Mouse (Mus musculus) heart, embryonic 10.5 days (tissue): ENCODE measurements around the gene Ahcyl2. TPM values are rescaled to one million over a fixed set of nuclear protein-coding genes. Genes with fewer than 3 reads are reported as not detected.
A peak's percentile ranks its signal among the peaks of the same experiment; 100 is the strongest.

ENCODE experiments used
- DNase-seq: peaks from one replicate; pipeline ENCODE4 v3.0.0-alpha.2; 2017; ENCODE audit warnings: low spot score
- H3K27ac ChIP-seq: fragments of 300-500 bp; sonication (generic); 2 replicates; pipeline ENCODE4 v1.5.1; 2016; ENCODE audit warnings: mild to moderate bottlenecking
- H3K27me3 ChIP-seq: fragments of 300-500 bp; sonication (generic); 2 replicates; pipeline ENCODE4 v1.6.1; 2016; ENCODE audit warnings: mild to moderate bottlenecking; ENCODE audit not compliant: poor library complexity, insufficient read depth, severe bottlenecking
- H3K36me3 ChIP-seq: fragments of 300-500 bp; sonication (generic); 2 replicates; pipeline ENCODE4 v1.6.1; 2016; ENCODE audit warnings: mild to moderate bottlenecking, moderate library complexity
- H3K4me1 ChIP-seq: fragments of 300-500 bp; sonication (generic); 2 replicates; pipeline ENCODE4 v1.6.1; 2016; ENCODE audit warnings: mild to moderate bottlenecking
- H3K4me3 ChIP-seq: fragments of 300-500 bp; sonication (generic); 2 replicates; pipeline ENCODE4 v1.5.1; 2016; ENCODE audit warnings: mild to moderate bottlenecking, moderate library complexity
- H3K9me3 ChIP-seq: fragments of 300-500 bp; sonication (generic); 2 replicates; pipeline ENCODE4 v1.6.1; 2016; ENCODE audit warnings: mild to moderate bottlenecking, moderate library complexity
- WGBS: fragments of 180-500 bp; shearing (Covaris S2); methylation state at CpG from one replicate; pipeline ENCODE4 v1.1.7; 2016; 5-methylcytosine and 5-hydroxymethylcytosine counted together
- polyA plus RNA-seq: library from polyadenylated mRNA; unstranded; fragments of >200 nt; fragmentation: Nextera tagmentation; extraction: Ambion mirVana; gene quantifications from 2 replicates; pipeline ENCODE4 v1.2.1, GENCODE M21; 2016

The Ahcyl2 gene
- polyA plus RNA-seq, 1 experiment from 2014 or later: 13.5 TPM

DNA sequence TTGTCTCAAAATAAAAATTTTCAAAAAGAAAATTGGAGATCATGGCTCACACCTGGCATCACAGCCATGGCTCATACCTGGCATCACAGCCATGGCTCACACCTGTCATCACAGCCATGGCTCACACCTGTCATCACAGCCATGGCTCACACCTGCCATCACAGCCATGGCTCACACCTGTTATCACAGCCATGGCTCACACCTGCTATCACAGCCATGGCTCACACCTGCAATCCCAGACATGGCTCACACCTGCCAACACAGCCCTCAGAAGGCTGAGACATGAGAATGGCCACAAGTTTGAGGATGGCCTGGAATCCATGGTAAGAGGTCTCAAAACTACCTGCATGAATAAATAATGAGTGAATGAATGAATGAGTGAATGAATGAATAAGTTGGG, 111.8 kb downstream of the Ahcyl2 start:
- Histone ChIP-seq H3K27ac (no peak overlapping the region), H3K4me1 (peaks cover 31% of the 10 kb centered on the region), H3K27me3 (no peaks in the 10 kb centered on the region), H3K9me3 (no peaks in the 10 kb centered on the region), H3K36me3 (no peaks in the 10 kb centered on the region; the same call in 1 of the 2 replicates), H3K4me3 (no peak overlapping the region)
- DNase-seq: no peak

GRCm38 (mm10) chr6:29880796-29881195, 113.0 kb downstream of the Ahcyl2 start:
- DNase-seq: no peak
- Histone ChIP-seq H3K27me3 (no peaks in the 10 kb centered on the region), H3K9me3 (no peaks in the 10 kb centered on the region), H3K36me3 (peaks cover under 1% of the 10 kb centered on the region), H3K4me1 (peaks cover 26% of the 10 kb centered on the region), H3K4me3 (no peak overlapping the region), H3K27ac (peak overlapping the region; percentile 69; the same call in 1 of the 2 replicates)
- 84% methylated on average over 3 of the region's 3 CpGs for WGBS

- peaks cover 26% of the 10 kb centered on the region for H3K4me1 ChIP-seq
- peaks cover 7% of the 10 kb centered on the region for H3K36me3 ChIP-seq
- WGBS: 45% methylated on average over 2 of the region's 2 CpGs
- H3K27ac ChIP-seq: peak overlapping the region; percentile 80
- H3K4me3 ChIP-seq: no peak overlapping the region
- H3K9me3 ChIP-seq: no peaks in the 10 kb centered on the region
- H3K27me3 ChIP-seq: no peaks in the 10 kb centered on the region
- DNase-seq: no peak
Observed at GRCm38 (mm10) chr6:29881936-29882335, 114.1 kb downstream of the Ahcyl2 start.

DNA sequence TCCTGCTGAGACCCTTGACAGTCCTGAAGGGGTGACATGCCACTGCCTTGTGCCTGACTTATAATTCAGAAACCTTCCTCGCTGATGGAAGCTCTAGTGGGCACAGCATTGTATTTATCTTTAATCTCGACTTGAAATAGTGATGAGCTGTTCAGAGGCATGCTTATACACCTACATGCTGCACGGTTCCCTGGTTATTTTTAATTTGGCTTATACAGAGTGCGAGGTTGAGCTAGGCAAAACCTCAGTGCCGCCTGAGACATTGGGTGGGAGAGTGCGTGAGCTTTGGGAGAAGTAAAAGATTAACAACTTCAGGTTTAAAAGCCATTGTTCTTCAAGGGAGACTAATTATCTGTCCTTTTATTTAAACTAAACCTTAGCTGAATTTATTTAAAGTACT, 115.1 kb downstream of the Ahcyl2 start:
- DNase-seq: no peak
- Histone ChIP-seq H3K27me3 (no peaks in the 10 kb centered on the region), H3K4me3 (no peak overlapping the region), H3K27ac (peak overlapping the region; percentile 80; the same call in 1 of the 2 replicates), H3K4me1 (peaks cover 26% of the 10 kb centered on the region), H3K36me3 (peaks cover 7% of the 10 kb centered on the region), H3K9me3 (no peaks in the 10 kb centered on the region)
- 76% methylated on average over 6 of the region's 6 CpGs for WGBS

DNA sequence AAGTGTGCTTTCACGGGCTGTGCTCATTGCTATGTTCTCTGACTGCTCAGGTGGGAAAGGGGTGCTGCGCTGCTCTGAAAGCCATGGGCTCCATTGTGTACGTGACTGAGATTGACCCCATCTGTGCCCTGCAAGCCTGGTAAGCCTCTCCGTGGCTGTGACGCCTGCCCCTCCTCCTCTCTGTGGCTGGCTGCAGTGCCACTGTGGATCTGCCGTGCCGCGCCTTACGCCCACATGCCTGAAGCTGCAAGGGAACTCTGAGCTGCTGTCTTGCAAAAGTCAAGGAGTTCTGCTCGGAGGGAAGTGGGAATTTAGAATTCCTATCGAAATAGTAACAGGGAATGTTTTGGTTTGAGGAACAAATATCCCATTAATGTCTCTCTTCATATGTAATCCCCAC, 123.3 kb downstream of the Ahcyl2 start:
- Histone ChIP-seq H3K36me3 (peaks cover 17% of the 10 kb centered on the region), H3K27me3 (no peaks in the 10 kb centered on the region), H3K27ac (no peak overlapping the region), H3K4me3 (no peak overlapping the region), H3K4me1 (peaks cover 3% of the 10 kb centered on the region; the same call in 1 of the 2 replicates), H3K9me3 (no peaks in the 10 kb centered on the region)
- WGBS: 75% methylated on average over 11 of the region's 11 CpGs
- no peak for DNase-seq

DNA sequence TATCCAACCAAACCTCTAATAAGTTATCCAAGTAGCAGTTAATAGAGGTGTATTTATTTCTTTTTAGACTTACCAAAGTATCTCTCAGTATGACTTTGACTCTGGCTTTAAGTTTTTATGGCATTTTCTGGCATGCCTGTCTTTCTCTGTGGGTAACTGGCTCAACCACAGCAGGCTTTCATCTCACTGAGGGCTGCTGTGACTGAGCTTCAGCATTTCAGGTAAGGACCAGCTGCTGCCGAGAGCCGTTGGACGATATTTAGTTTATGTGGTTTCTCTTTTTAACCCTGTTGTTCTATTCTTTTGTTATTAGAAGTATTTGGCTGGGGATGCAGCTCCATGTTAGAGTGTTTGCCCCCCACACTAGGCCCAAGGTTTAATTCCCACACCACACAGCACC, 129.2 kb downstream of the Ahcyl2 start:
- Histone ChIP-seq H3K9me3 (no peaks in the 10 kb centered on the region), H3K27me3 (no peaks in the 10 kb centered on the region)
- WGBS: 97% methylated on average over 3 of the region's 3 CpGs

DNA sequence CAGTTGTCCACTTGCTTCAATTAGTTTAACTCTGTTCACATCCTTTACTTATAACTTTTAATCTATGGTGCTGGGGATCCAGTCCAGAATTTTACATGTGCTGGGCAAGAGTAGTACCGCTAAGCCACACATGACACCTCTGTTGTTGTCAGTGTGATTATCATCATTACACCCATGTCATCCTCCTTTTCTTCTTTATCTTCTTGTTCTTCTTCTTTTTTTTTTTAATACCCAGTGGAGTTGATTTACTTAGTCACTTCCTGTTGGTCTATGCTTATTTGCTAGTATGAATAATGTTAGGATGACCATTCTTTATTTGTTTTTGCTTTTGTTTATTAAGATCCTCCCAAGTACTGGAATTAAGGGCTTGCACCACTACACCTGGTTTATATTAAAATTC, 133.6 kb downstream of the Ahcyl2 start:
- Histone ChIP-seq H3K27me3 (no peaks in the 10 kb centered on the region), H3K4me1 (peaks cover 25% of the 10 kb centered on the region), H3K27ac (no peak overlapping the region), H3K36me3 (peaks cover 17% of the 10 kb centered on the region), H3K9me3 (no peaks in the 10 kb centered on the region), H3K4me3 (no peak overlapping the region)
- no peak for DNase-seq
- WGBS: 95% methylated on average over 1 of the region's 1 CpGs

More for the DNA sequence above, 129.2 kb downstream of the Ahcyl2 start:
- Histone ChIP-seq H3K4me1 (0 out of 2 replicates have a peak, but pooled peaks cover 3% of the 10 kb centered on the region), H3K27ac (no peak overlapping the region), H3K4me3 (no peak overlapping the region), H3K36me3 (peaks cover 22% of the 10 kb centered on the region)
- no peak for DNase-seq

DNA sequence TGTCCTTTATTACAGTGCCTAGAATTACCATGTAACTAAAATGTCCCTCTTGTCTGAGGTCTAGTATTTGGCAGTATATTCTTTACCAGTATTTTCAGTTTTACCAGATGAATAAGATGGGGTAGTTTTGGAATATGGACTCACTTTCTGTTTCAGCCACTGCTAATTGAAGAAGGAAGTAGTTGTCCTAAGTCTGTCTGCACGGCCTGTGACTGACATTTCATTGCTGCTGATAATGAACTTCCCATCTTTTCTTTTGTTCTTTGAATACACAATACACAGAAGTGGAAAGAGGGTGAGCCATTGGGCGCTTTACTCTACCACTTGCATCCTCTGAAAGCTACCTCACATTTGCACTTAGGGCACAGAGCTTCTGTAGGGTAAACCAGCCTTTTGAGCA, 134.4 kb downstream of the Ahcyl2 start:
- no peak for DNase-seq
- H3K27ac ChIP-seq: no peak overlapping the region
- no peaks in the 10 kb centered on the region for H3K27me3 ChIP-seq
- peaks cover 25% of the 10 kb centered on the region for H3K4me1 ChIP-seq
- 69% methylated on average over 2 of the region's 2 CpGs for WGBS
- H3K36me3 ChIP-seq: peaks cover 9% of the 10 kb centered on the region
- H3K9me3 ChIP-seq: no peaks in the 10 kb centered on the region
- H3K4me3 ChIP-seq: no peak overlapping the region

DNA sequence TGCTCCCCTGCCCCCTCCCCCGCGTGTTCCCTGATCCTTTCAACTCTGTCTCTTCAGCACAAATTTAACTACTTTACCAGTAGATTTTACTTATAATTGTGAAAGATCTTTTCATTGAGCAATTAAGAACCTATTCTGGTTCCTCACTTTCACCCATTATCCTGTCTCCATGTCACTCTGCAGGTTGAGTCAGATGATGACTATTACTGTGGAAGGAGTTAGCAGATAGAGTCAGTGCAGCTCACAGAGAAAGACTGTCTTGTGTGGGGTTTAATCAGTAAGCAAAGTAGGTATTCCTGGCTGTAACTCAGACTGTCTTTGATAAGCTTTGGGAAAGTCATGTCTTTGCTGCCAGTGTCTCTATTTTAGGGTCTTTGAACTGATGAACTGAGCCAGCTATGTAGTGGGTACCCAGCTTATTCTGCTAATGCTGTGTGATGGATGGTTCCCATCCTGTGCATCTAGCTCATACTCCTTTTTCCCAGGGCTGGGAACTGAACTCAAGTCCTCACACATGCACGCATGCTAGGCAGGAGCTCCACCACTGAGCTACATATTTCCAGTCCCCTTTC, 135.6 kb downstream of the Ahcyl2 start:
- 79% methylated on average over 3 of the region's 3 CpGs for WGBS
- H3K4me3 ChIP-seq: no peak overlapping the region
- no peak for DNase-seq
- peaks cover 5% of the 10 kb centered on the region for H3K36me3 ChIP-seq
- no peaks in the 10 kb centered on the region for H3K9me3 ChIP-seq
- H3K27me3 ChIP-seq: no peaks in the 10 kb centered on the region
- peaks cover 25% of the 10 kb centered on the region for H3K4me1 ChIP-seq
- peak overlapping the region; percentile 82 for H3K27ac ChIP-seq

- no peaks in the 10 kb centered on the region for H3K27me3 ChIP-seq
- H3K27ac ChIP-seq: peak overlapping the region; percentile 82
- peaks cover 13% of the 10 kb centered on the region for H3K36me3 ChIP-seq
- peaks cover 25% of the 10 kb centered on the region for H3K4me1 ChIP-seq
- H3K4me3 ChIP-seq: no peak overlapping the region
- no peak for DNase-seq
- WGBS: 36% methylated on average over 3 of the region's 3 CpGs
- H3K9me3 ChIP-seq: no peaks in the 10 kb centered on the region
Observed at GRCm38 (mm10) chr6:29904281-29904680, 136.5 kb downstream of the Ahcyl2 start.

GRCm38 (mm10) chr6:29910631-29911030, 142.8 kb downstream of the Ahcyl2 start:
- H3K27ac ChIP-seq: no peak overlapping the region
- 87% methylated on average over 3 of the region's 3 CpGs for WGBS
- no peaks in the 10 kb centered on the region for H3K9me3 ChIP-seq
- H3K36me3 ChIP-seq: peaks cover 25% of the 10 kb centered on the region
- H3K4me1 ChIP-seq: no peaks in the 10 kb centered on the region
- H3K4me3 ChIP-seq: no peak overlapping the region
- peaks cover 12% of the 10 kb centered on the region for H3K27me3 ChIP-seq
- DNase-seq: no peak

DNA sequence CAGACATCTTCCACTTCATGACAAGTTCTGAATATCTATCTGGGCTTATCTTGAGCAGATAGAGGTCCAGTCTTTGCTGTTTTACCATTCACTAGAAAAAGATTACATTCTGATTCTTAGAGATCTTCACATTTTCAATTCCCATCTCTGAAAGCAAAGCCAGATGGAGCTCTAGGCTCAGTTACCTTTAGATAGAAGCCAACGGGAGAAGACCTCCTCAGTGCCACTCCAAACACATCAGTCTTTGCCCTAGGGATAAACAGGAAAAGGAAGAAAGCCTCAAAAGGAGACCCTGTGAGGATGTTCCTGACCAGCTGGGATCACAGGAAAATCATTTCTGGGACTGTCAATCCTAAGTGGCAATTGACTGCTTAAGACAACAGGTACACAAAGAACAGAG, 145.9 kb downstream of the Ahcyl2 start:
- DNase-seq: no peak
- 29% methylated on average over 1 of the region's 1 CpGs for WGBS

DNA sequence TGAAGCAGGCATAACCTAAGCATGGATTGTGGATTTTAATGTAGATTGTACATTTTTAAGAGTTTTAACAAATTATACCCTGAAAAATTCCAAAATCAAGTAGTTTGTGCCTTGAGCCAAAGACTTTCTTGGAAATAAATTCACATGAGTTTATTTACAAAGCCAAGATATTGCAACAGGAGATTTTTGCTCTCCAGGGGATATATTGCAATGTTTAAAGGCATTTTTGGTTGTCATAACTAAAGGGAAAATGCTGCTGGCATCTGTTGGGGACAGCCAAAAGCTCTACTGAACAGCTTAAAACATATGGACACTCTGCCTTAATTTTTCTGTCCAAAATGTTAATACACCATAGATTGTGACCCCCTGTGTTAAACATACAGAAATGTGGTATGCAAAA, 146.3 kb downstream of the Ahcyl2 start:
- H3K27ac ChIP-seq: no peak overlapping the region

More for the DNA sequence above, 145.9 kb downstream of the Ahcyl2 start:
- Histone ChIP-seq H3K4me1 (peaks cover 7% of the 10 kb centered on the region; the same call in 1 of the 2 replicates), H3K27ac (no peak overlapping the region), H3K27me3 (peaks cover 26% of the 10 kb centered on the region), H3K36me3 (peaks cover 17% of the 10 kb centered on the region; the same call in 1 of the 2 replicates), H3K4me3 (no peak overlapping the region), H3K9me3 (no peaks in the 10 kb centered on the region)

GRCm38 (mm10) chr6:29915836-29916235, 148.0 kb downstream of the Ahcyl2 start:
- WGBS: 38% methylated on average over 9 of the region's 9 CpGs
- H3K9me3 ChIP-seq: no peaks in the 10 kb centered on the region
- peaks cover 7% of the 10 kb centered on the region; the same call in 1 of the 2 replicates for H3K4me1 ChIP-seq
- H3K27me3 ChIP-seq: peaks cover 36% of the 10 kb centered on the region
- H3K27ac ChIP-seq: no peak overlapping the region
- DNase-seq: no peak
- H3K36me3 ChIP-seq: no peaks in the 10 kb centered on the region
- H3K4me3 ChIP-seq: peak overlapping the region; percentile 85

More for the DNA sequence above, 146.3 kb downstream of the Ahcyl2 start:
- Histone ChIP-seq H3K27me3 (peaks cover 31% of the 10 kb centered on the region), H3K36me3 (peaks cover 13% of the 10 kb centered on the region; the same call in 1 of the 2 replicates), H3K9me3 (no peaks in the 10 kb centered on the region), H3K4me1 (peaks cover 7% of the 10 kb centered on the region; the same call in 1 of the 2 replicates), H3K4me3 (no peak overlapping the region)
- no peak for DNase-seq
